Mouse (Mus musculus) adrenal gland, adult (tissue): ENCODE measurements at regions not wholly inside any gene's neighbourhood (a gene's known extent, or its start where the extent isn't known, plus 50 kb on each side); places are given as distances from the start of the nearest gene placed in this dataset.

Experiments used
- DNase-seq, 2 experiments: peaks; one replicate each; pipeline ENCODE4 v3.0.0; 2022 to 2023; ENCODE audit warnings: low spot score in 1 of 2; ENCODE audit not compliant: inconsistent age in 2 of 2

- no peak for DNase-seq
Observed at GRCm38 (mm10) chr12:39073289-39074022, 294.3 kb downstream of the Etv1 start.

GRCm38 (mm10) chr12:39086285-39086684 lies 307.1 kb downstream of the Etv1 start:
- no peak for DNase-seq

- DNase-seq: no peak
Observed at GRCm38 (mm10) chr12:39094638-39095230, 315.6 kb downstream of the Etv1 start.

GRCm38 (mm10) chr12:39123391-39124095 lies 344.4 kb downstream of the Etv1 start:
- DNase-seq: no peak

- DNase-seq: no peak
Observed at GRCm38 (mm10) chr12:39154689-39155088, 375.5 kb downstream of the Etv1 start.

GRCm38 (mm10) chr12:39176958-39177357 lies 397.8 kb downstream of the Etv1 start:
- DNase-seq: no peak

- no peak for DNase-seq
Observed at GRCm38 (mm10) chr12:39224073-39224472, 444.9 kb downstream of the Etv1 start.

- DNase-seq: peak; percentile 32 to 84
Observed at GRCm38 (mm10) chr12:39256605-39257004, 477.4 kb downstream of the Etv1 start.

GRCm38 (mm10) chr12:39257571-39257970 lies 478.4 kb downstream of the Etv1 start:
- no peak for DNase-seq

GRCm38 (mm10) chr12:39289676-39290075 lies 510.5 kb downstream of the Etv1 start:
- DNase-seq: no peak

GRCm38 (mm10) chr12:39301351-39302212 lies 522.4 kb downstream of the Etv1 start:
- no peak for DNase-seq

GRCm38 (mm10) chr12:39302213-39302591 lies 523.0 kb downstream of the Etv1 start:
- DNase-seq: no peak

- no peak for DNase-seq
Observed at GRCm38 (mm10) chr12:39307746-39308145, 528.6 kb downstream of the Etv1 start.

- DNase-seq: no peak
Observed at GRCm38 (mm10) chr12:39309905-39310304, 530.7 kb downstream of the Etv1 start.

GRCm38 (mm10) chr12:39317229-39317628 lies 538.0 kb downstream of the Etv1 start:
- no peak for DNase-seq

- no peak for DNase-seq
Observed at GRCm38 (mm10) chr12:39321453-39321852, 542.3 kb downstream of the Etv1 start.

GRCm38 (mm10) chr12:39326157-39326556 lies 547.0 kb downstream of the Etv1 start:
- DNase-seq: no peak

- no peak for DNase-seq
Observed at GRCm38 (mm10) chr12:39326668-39327299, 547.6 kb downstream of the Etv1 start.

GRCm38 (mm10) chr12:39328377-39328776 lies 549.2 kb downstream of the Etv1 start:
- DNase-seq: no peak

GRCm38 (mm10) chr12:39339101-39339538 lies 559.9 kb downstream of the Etv1 start:
- DNase-seq: peak in 1 of 2 experiments; percentile 8
